Mouse (Mus musculus) kidney, adult 2 months (tissue): ENCODE results near the gene Syne4.

Experiments
- CTCF ChIP-seq: fragments of 200-500 bp; conservative IDR thresholded peaks from 2 replicates; pipeline ENCODE4 v1.5.1; 2011; ENCODE audit warnings: low read depth, mild to moderate bottlenecking, control low read depth, low read length, moderate library complexity, mixed read lengths; ENCODE audit not compliant: insufficient read depth, insufficient read length
- POLR2A ChIP-seq: fragments of 200-500 bp; IDR thresholded peaks from one replicate; pipeline ENCODE4 v1.6.1; 2011; ENCODE audit warnings: low read depth, low read length, control low read depth

DNA sequence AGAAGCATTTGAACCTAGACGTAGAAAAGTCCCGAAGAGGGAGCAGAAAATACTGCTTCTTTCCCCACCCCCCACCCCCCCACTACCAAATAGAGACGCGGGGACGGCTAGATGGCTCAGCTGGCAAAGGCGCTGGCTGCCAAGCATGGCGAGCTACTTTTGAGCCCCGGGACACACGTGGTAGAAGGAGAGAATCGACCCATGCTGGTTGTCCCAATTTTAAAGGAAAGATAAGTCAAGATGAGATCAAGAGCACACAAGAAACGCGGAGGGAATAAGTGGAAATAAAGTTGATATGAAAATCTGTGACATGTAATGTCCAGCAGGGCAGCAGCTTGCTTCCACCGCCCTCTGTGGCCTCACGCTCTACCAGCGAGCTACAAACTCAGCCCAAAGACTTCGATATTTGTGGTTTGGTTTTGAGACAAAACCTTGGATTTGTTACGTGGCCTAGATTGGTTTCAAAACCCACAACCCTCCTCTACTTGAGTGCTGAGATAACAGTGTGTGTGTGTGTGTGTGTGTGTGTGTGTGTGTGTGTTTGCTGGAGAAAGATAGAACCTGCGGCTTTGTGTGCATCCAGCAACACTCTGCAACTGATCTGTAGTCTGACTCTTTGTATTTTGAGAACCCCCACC is 18.1 kb downstream of the Syne4 start:
- no peak for TF ChIP-seq CTCF
- TF ChIP-seq POLR2A, result no peak
